Mouse (Mus musculus) brain, adult 10 weeks (tissue): ENCODE measurements around the gene Zfp955a. TPM values are rescaled to one million over a fixed set of nuclear protein-coding genes. Genes with fewer than 3 reads are reported as not detected.

Source experiments
- polyA plus RNA-seq: library from polyadenylated mRNA; stranded (reverse); fragments of 350-450 nt; fragmentation: Illumina TruSeq; extraction: RNeasy Lipid Tissue Mini Kit (QIAGEN cat#74804); gene quantifications from one replicate; pipeline ENCODE4 v1.2.3, GENCODE M21; 2015; ENCODE audit warnings: low read depth, low replicate concordance

Gene Zfp955a
- polyA plus RNA-seq: 7.9 TPM

GRCm38 (mm10) chr17:33254530-33255318, at the start of gene Zfp955a:
Zfp955a (minus strand) TSS chr17:33255145.

GRCm38 (mm10) chr17:33289039-33289875, 34.3 kb upstream of the Zfp955a start, which contains the start of gene Zfp955b:
Zfp955b (plus strand) TSS chr17:33289544.

GRCm38 (mm10) chr17:33264376-33264775, 9.4 kb upstream of the Zfp955a start, which contains the start of gene Olfr63:
Olfr63 (plus strand) TSS chr17:33264676.

GRCm38 (mm10) chr17:33221590-33221989, 33.4 kb downstream of the Zfp955a start, which contains the start of gene Olfr1564:
Olfr1564 (minus strand) TSS chr17:33221690.

DNA sequence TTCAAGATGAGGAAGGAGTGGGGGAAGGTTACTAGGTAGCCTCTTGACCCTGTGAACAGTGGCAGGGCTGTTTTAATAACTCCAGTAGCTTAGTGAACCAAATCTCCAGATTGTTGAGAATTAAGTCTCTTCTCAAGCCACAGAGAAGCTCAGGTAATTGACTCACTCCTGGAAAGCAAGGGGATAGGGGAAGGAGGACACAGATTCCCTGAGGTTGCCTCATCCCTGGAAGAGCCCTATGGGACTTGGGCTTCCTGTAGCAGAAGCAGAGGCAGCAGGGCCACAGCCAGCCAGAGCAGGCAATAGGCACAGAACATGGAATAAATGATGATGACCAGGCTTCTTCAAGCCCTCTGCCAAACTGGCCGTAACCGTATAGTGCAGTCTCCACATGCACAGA, 63.9 kb downstream of the Zfp955a start, which contains the start of gene Olfr239:
TSS of gene Olfr239 (plus strand) at position 301 of the 400 bp plus-strand sequence.

Other genes with a start within 250 kb of the Zfp955a start
- gene Zfp763, start 221.7 kb downstream of the Zfp955a start, polyA plus RNA-seq: 16.7 TPM
- not detected for gene 4921501E09Rik, start 187.1 kb downstream of the Zfp955a start, polyA plus RNA-seq
- gene Zfp563, start 165.8 kb downstream of the Zfp955a start, polyA plus RNA-seq: 14.2 TPM
- 3.5 TPM for gene Morc2b, start 115.5 kb downstream of the Zfp955a start, polyA plus RNA-seq
- not detected for gene Olfr55, start 86.7 kb downstream of the Zfp955a start, polyA plus RNA-seq
- not detected for gene Olfr239, start 63.8 kb downstream of the Zfp955a start, polyA plus RNA-seq
- gene Olfr1564, start 33.5 kb downstream of the Zfp955a start, polyA plus RNA-seq: 0.30 TPM
- gene Olfr63, start 9.5 kb upstream of the Zfp955a start, polyA plus RNA-seq: not detected
- gene Zfp955b, start 34.4 kb upstream of the Zfp955a start, polyA plus RNA-seq: 22.2 TPM
- 14.5 TPM for gene Zfp81, start 103.7 kb upstream of the Zfp955a start, polyA plus RNA-seq
- gene Zfp101, start 139.5 kb upstream of the Zfp955a start, polyA plus RNA-seq: 11.0 TPM
- gene Actl9, start 177.8 kb upstream of the Zfp955a start, polyA plus RNA-seq: not detected